Mouse (Mus musculus): ENCODE data around the gene Cep295. TPM values are rescaled to one million over a fixed set of nuclear protein-coding genes. Genes with fewer than 3 reads are reported as not detected.

Cep295 gene
- polyA plus RNA-seq, 1 experiment from 2014 or later, result 26.2 TPM

- Histone ChIP-seq H3K4me2 (peak overlapping the region; percentile 54), H3K9ac (peak overlapping the region; percentile 85), H3K36me3 (ENCODE audit: insufficient read depth) (peaks cover 29% of the 10 kb centered on the region), H3K27ac (ENCODE audit: low read depth) (peak overlapping the region; percentile 79), H3K4me3 (ENCODE audit: low read depth, low read length) (peak overlapping the region; percentile 88), H3K9me3 (ENCODE audit: low read depth, low read length) (no peaks in the 10 kb centered on the region), H3K27me3 (ENCODE audit: insufficient read depth, low read length) (no peaks in the 10 kb centered on the region), H3K4me1 (ENCODE audit: insufficient read depth) (peaks cover 9% of the 10 kb centered on the region)
- DNase-seq (no peak), ATAC-seq (ENCODE audit: insufficient read depth) (no peak)
- TF ChIP-seq CTCF (IDR thresholded peaks at IDR 0.05; ENCODE audit: low read depth), result no peak
- 8% methylated on average over 19 of the region's 19 CpGs for WGBS
These were observed 78.4 kb downstream of the Cep295 start for GRCm38 (mm10) chr9:15279139-15279648.

- Histone ChIP-seq H3K4me3 (ENCODE audit: low read depth, low read length) (peak overlapping the region; percentile 88; the same call in 1 of the 2 replicates), H3K27me3 (ENCODE audit: insufficient read depth, low read length) (no peaks in the 10 kb centered on the region), H3K4me2 (peak overlapping the region; percentile 54), H3K9me3 (ENCODE audit: low read depth, low read length) (no peaks in the 10 kb centered on the region), H3K27ac (ENCODE audit: low read depth) (no peak overlapping the region), H3K9ac (no peak overlapping the region), H3K4me1 (ENCODE audit: insufficient read depth) (peaks cover 9% of the 10 kb centered on the region), H3K36me3 (ENCODE audit: insufficient read depth) (peaks cover 37% of the 10 kb centered on the region)
- no peak for TF ChIP-seq CTCF (IDR thresholded peaks at IDR 0.05; ENCODE audit: low read depth)
- ATAC-seq (ENCODE audit: insufficient read depth) (no peak), DNase-seq (no peak)
- 90% methylated on average over 3 of the region's 3 CpGs for WGBS
These were observed 79.2 kb downstream of the Cep295 start for GRCm38 (mm10) chr9:15278343-15278742.

GRCm38 (mm10) chr9:15276855-15277254, 80.7 kb downstream of the Cep295 start:
- no peak overlapping the region for H3K4me2 ChIP-seq
- WGBS, result 90% methylated on average over 4 of the region's 4 CpGs
- ATAC-seq (ENCODE audit: insufficient read depth) (no peak), DNase-seq (no peak)
- H3K9me3 ChIP-seq (ENCODE audit: low read depth, low read length), result no peaks in the 10 kb centered on the region
- H3K36me3 ChIP-seq (ENCODE audit: insufficient read depth), result peaks cover 52% of the 10 kb centered on the region
- no peak overlapping the region for H3K27ac ChIP-seq (ENCODE audit: low read depth)
- no peaks in the 10 kb centered on the region for H3K27me3 ChIP-seq (ENCODE audit: insufficient read depth, low read length)
- H3K4me3 ChIP-seq (ENCODE audit: low read depth, low read length), result no peak overlapping the region
- no peak for TF ChIP-seq CTCF (IDR thresholded peaks at IDR 0.05; ENCODE audit: low read depth)
- no peak overlapping the region for H3K9ac ChIP-seq
- H3K4me1 ChIP-seq (ENCODE audit: insufficient read depth), result peaks cover 9% of the 10 kb centered on the region

- H3K36me3 ChIP-seq (ENCODE audit: insufficient read depth), result peaks cover 81% of the 10 kb centered on the region
These were observed 83.6 kb downstream of the Cep295 start for GRCm38 (mm10) chr9:15273981-15274380.

More at GRCm38 (mm10) chr9:15273981-15274380, 83.6 kb downstream of the Cep295 start:
- ATAC-seq (ENCODE audit: insufficient read depth) (no peak), DNase-seq (no peak)
- Histone ChIP-seq H3K4me2 (no peak overlapping the region), H3K4me3 (ENCODE audit: low read depth, low read length) (no peak overlapping the region), H3K27ac (ENCODE audit: low read depth) (no peak overlapping the region), H3K9me3 (ENCODE audit: low read depth, low read length) (no peaks in the 10 kb centered on the region), H3K9ac (no peak overlapping the region), H3K27me3 (ENCODE audit: insufficient read depth, low read length) (no peaks in the 10 kb centered on the region), H3K4me1 (ENCODE audit: insufficient read depth) (peaks cover 4% of the 10 kb centered on the region)
- 90% methylated on average over 2 of the region's 2 CpGs for WGBS
- TF ChIP-seq CTCF (IDR thresholded peaks at IDR 0.05; ENCODE audit: low read depth), result no peak

Small RNA genes within 50 kb of the gene (microRNA-seq; reads per million reads assigned to microRNA genes)
- gene Gm49349 (ENCODE audit: borderline number of aligned reads) (not detected), gene mmu-mir-7650 (ENCODE audit: borderline number of aligned reads) (not detected)

Other genes starting within 250 kb of the Cep295 start
- not detected in 2 replicates for gene Hephl1, start 245.7 kb downstream of the Cep295 start, polyA plus RNA-seq (2014; fragmentation: Nextera tagmentation; extraction: Ambion mirVana)
- 1.3 and 1.6 TPM in 2 replicates for gene Vstm5, start 118.7 kb downstream of the Cep295 start, polyA plus RNA-seq (2014; fragmentation: Nextera tagmentation; extraction: Ambion mirVana)
- 37.5 and 38.0 TPM in 2 replicates for gene Med17, start 77.9 kb downstream of the Cep295 start, polyA plus RNA-seq (2014; fragmentation: Nextera tagmentation; extraction: Ambion mirVana)
- gene Taf1d, start 51.6 kb downstream of the Cep295 start, polyA plus RNA-seq (2014; fragmentation: Nextera tagmentation; extraction: Ambion mirVana), result 81.3 and 82.1 TPM in 2 replicates
- gene 4931406C07Rik, start 51.3 kb downstream of the Cep295 start, polyA plus RNA-seq (2014; fragmentation: Nextera tagmentation; extraction: Ambion mirVana), result 8.2 and 8.6 TPM in 2 replicates
- 3.9 and 5.3 TPM in 2 replicates for gene Smco4, start 135.6 kb upstream of the Cep295 start, polyA plus RNA-seq (2014; fragmentation: Nextera tagmentation; extraction: Ambion mirVana)